Mouse (Mus musculus): ENCODE results near the gene Fmod.

Gene Fmod

GRCm38 (mm10) chr1:134037172-134037571 lies at the start of gene Fmod:
Fmod (plus strand) TSS chr1:134037254.
- peak in 1 of 2 experiments; percentile 13 for DNase-seq

- DNase-seq = peak; percentile 32 to 43
Observed at GRCm38 (mm10) chr1:133988845-133989244, 48.2 kb upstream of the Fmod start.

GRCm38 (mm10) chr1:133991277-133991676 lies 45.8 kb upstream of the Fmod start:
- DNase-seq = no peak

- DNase-seq = no peak
Observed at GRCm38 (mm10) chr1:134005490-134005889, 31.6 kb upstream of the Fmod start.

- DNase-seq = peak in 1 of 2 experiments; percentile 5
Observed at GRCm38 (mm10) chr1:134006105-134006764, 30.8 kb upstream of the Fmod start.

GRCm38 (mm10) chr1:134024293-134024971 lies 12.6 kb upstream of the Fmod start:
- no peak for DNase-seq

GRCm38 (mm10) chr1:134025975-134026374 lies 11.1 kb upstream of the Fmod start:
- DNase-seq = no peak

GRCm38 (mm10) chr1:134026741-134027140 lies 10.3 kb upstream of the Fmod start:
- no peak for DNase-seq

GRCm38 (mm10) chr1:134028161-134028846 lies 8.8 kb upstream of the Fmod start:
- DNase-seq = peak; percentile 42 to 76

GRCm38 (mm10) chr1:134036492-134036891 lies 562 bp upstream of the Fmod start:
- DNase-seq = no peak

GRCm38 (mm10) chr1:134038336-134038735 lies 1.3 kb downstream of the Fmod start:
- no peak for DNase-seq

GRCm38 (mm10) chr1:134039361-134039760 lies 2.3 kb downstream of the Fmod start:
- no peak for DNase-seq

GRCm38 (mm10) chr1:134041900-134042299 lies 4.8 kb downstream of the Fmod start:
- DNase-seq = peak; percentile 42 to 62

- no peak for DNase-seq
Observed at GRCm38 (mm10) chr1:134042341-134042740, 5.3 kb downstream of the Fmod start.

GRCm38 (mm10) chr1:134044805-134045204 lies 7.8 kb downstream of the Fmod start:
- no peak for DNase-seq

- DNase-seq = peak; percentile 75 to 87
Observed at GRCm38 (mm10) chr1:134045971-134046370, 8.9 kb downstream of the Fmod start.

GRCm38 (mm10) chr1:134046387-134046786 lies 9.3 kb downstream of the Fmod start:
- DNase-seq = no peak

- DNase-seq = no peak
Observed at GRCm38 (mm10) chr1:134047431-134047830, 10.4 kb downstream of the Fmod start.

- DNase-seq = peak; percentile 73 to 83
Observed at GRCm38 (mm10) chr1:134048759-134049158, 11.7 kb downstream of the Fmod start.

- no peak for DNase-seq
Observed at GRCm38 (mm10) chr1:134049542-134049941, 12.5 kb downstream of the Fmod start.

- peak; percentile 89 to 93 for DNase-seq
Observed at GRCm38 (mm10) chr1:134053207-134053606, 16.2 kb downstream of the Fmod start.

- no peak for DNase-seq
Observed at GRCm38 (mm10) chr1:134055058-134055457, 18.0 kb downstream of the Fmod start.

- no peak for DNase-seq
Observed at GRCm38 (mm10) chr1:134055666-134056245, 18.7 kb downstream of the Fmod start.
